In the genomic region with DNA sequence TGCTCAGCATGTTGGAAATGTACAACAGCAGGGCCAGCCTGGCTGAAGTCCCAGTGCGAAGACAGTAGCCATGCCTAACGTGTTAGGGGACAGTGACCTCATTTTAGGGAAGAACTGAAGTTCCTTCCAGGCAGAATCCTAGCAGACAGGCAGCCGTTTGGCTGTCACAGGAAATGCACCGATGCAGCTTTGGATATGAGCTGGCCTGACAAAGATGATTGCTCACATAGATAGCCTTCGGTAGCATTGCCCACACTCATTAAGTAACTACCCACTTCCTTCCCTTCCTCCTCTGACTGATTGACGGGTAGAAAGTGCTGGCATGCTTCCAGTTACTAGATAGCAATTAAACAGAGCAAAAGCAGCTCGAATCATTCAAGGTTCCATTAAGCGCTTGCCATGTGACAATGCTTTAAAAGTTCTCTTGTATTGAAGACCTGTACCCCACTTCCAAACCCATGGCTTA, we compare ENCODE assay signal across 12 mouse cellular contexts.
DNase-seq lines count a peak whose midpoint lies in the region; ATAC-seq and TF ChIP-seq lines count a peak whose summit lies in the region.
"Had no signal": no experiment of that assay in that cellular context is flagged by ENCODE, and none has a peak within 500 bp of the region (broad histone marks: within the 10 kb centered on the region; RNA-seq: fewer than 3 reads in every experiment).

No protein-coding gene starts in this region.

- intact Hi-C loops in left cerebral cortex, adult 2 months (cut with DNase I) = no loop called here
- intact Hi-C loops in left cerebral cortex, postnatal 10 days (cut with DNase I) = no loop called here

- H3K27me3 ChIP-seq in forebrain, postnatal 0 days (ENCODE audit: insufficient read depth, low read length) = no peaks in the 10 kb centered on the region
- H3K27me3 ChIP-seq: limb, embryonic 12.5 days had no signal

- no peaks in the 10 kb centered on the region for H3K36me3 ChIP-seq in forebrain, postnatal 0 days (ENCODE audit: insufficient read depth)
- H3K36me3 ChIP-seq: limb, embryonic 12.5 days; midbrain, embryonic 10.5 days had no signal

- 0 out of 2 replicates have a peak, but pooled peaks cover 7% of the 10 kb centered on the region for H3K4me1 ChIP-seq in forebrain, postnatal 0 days (ENCODE audit: insufficient read depth)
- H3K4me1 ChIP-seq: midbrain, embryonic 10.5 days had no signal

- H3K9ac ChIP-seq in forebrain, postnatal 0 days = no peak overlapping the region
- H3K9ac ChIP-seq: limb, embryonic 12.5 days had no signal

- no peak overlapping the region for H3K4me3 ChIP-seq in left cerebral cortex, adult 2 months
- H3K4me3 ChIP-seq in forebrain, postnatal 0 days (ENCODE audit: low read depth, low read length) = no peak overlapping the region
- H3K4me3 ChIP-seq: limb, embryonic 12.5 days; midbrain, embryonic 10.5 days had no signal

- 38% methylated on average over 8 of the region's 8 CpGs for WGBS in forebrain, postnatal 0 days

- peak; percentile 42 for ATAC-seq in forebrain, postnatal 0 days

- DNase-seq in gastrocnemius, postnatal 10 days = peak; percentile 23
- no peak for DNase-seq in gastrocnemius, postnatal 4 days (ENCODE audit: low spot score in 2 of 2)
- no peak for DNase-seq in left cerebral cortex, adult 2 months (ENCODE audit: extremely low spot score in 1 of 2, low spot score in 2 of 2)
- no peak for DNase-seq in left cerebral cortex, postnatal 10 days (ENCODE audit: extremely low spot score in 1 of 2, low spot score in 2 of 2)
- peak; percentile 14 for DNase-seq in c-Kit-positive CD71-negative TER-119-negative erythroid progenitor cells, embryonic 14.5 days (ENCODE audit: low read depth)
- peak; percentile 43 for DNase-seq in forebrain, postnatal 0 days
- no peak for DNase-seq in layer of hippocampus, adult 9-10 months (ENCODE audit: low spot score)
- DNase-seq in right cerebral cortex, adult 18-20 months = no peak
- DNase-seq: embryo, embryonic 11 days; kidney, adult 8-10 months had no signal

- no peak for TF ChIP-seq CTCF in left cerebral cortex, adult 2 months (IDR thresholded peaks at IDR 0.05)
- TF ChIP-seq CTCF in forebrain, postnatal 0 days (IDR thresholded peaks at IDR 0.05; ENCODE audit: low read depth) = no peak

- no peak overlapping the region for H3K4me2 ChIP-seq in forebrain, postnatal 0 days (ENCODE audit: low read depth)
- H3K4me2 ChIP-seq: limb, embryonic 12.5 days had no signal

- no peaks in the 10 kb centered on the region for H3K9me3 ChIP-seq in forebrain, postnatal 0 days (ENCODE audit: low read length)
- H3K9me3 ChIP-seq: midbrain, embryonic 10.5 days had no signal

- H3K27ac ChIP-seq in left cerebral cortex, adult 2 months = peak overlapping the region; percentile 53
- H3K27ac ChIP-seq in forebrain, postnatal 0 days (ENCODE audit: low read depth, low read length) = no peak overlapping the region
- H3K27ac ChIP-seq: limb, embryonic 12.5 days; midbrain, embryonic 10.5 days had no signal

Comparison
In these comparisons a context has a peak if more than half of its experiments do, and no peak if none do; other contexts are left out.
1. DNase-seq: peak in gastrocnemius, postnatal 10 days (single experiment), c-Kit-positive CD71-negative TER-119-negative erythroid progenitor cells, embryonic 14.5 days (single experiment) and forebrain, postnatal 0 days (single experiment); none in gastrocnemius, postnatal 4 days (0 of 2), left cerebral cortex, adult 2 months (0 of 2), left cerebral cortex, postnatal 10 days (0 of 2), layer of hippocampus, adult 9-10 months (single experiment) and right cerebral cortex, adult 18-20 months (single experiment).